Mouse (Mus musculus) ES-Bruce4 (cell line): Measurements from ENCODE around the gene Acad9. TPM values are rescaled to one million over a fixed set of nuclear protein-coding genes. Genes with fewer than 3 reads are reported as not detected.

Experiments used
- H3K27ac ChIP-seq: 2 replicates; pipeline ENCODE4 v1.5.1; 2012; ENCODE audit warnings: low read length, inconsistent platforms; ENCODE audit not compliant: insufficient read depth
- H3K27me3 ChIP-seq: 2 replicates; pipeline ENCODE4 v1.6.1; 2012; ENCODE audit warnings: mild to moderate bottlenecking, low read length, inconsistent platforms; ENCODE audit not compliant: control insufficient read depth, poor library complexity, insufficient read depth, severe bottlenecking
- H3K36me3 ChIP-seq: 2 replicates; pipeline ENCODE4 v1.6.1; 2012; ENCODE audit warnings: inconsistent platforms, mild to moderate bottlenecking, low read length, moderate library complexity; ENCODE audit not compliant: control insufficient read depth, poor library complexity, insufficient read depth, severe bottlenecking
- H3K4me1 ChIP-seq: one replicate; pipeline ENCODE4 v1.8.1; 2011; ENCODE audit warnings: low read length; ENCODE audit not compliant: control insufficient read depth, insufficient read depth
- H3K4me3 ChIP-seq: 2 replicates; pipeline ENCODE4 v1.5.1; 2011; ENCODE audit warnings: low read depth, mild to moderate bottlenecking, low read length
- H3K9ac ChIP-seq: 2 replicates; pipeline ENCODE4 v1.6.1; 2012; ENCODE audit warnings: low read depth, mild to moderate bottlenecking, inconsistent platforms; ENCODE audit not compliant: poor library complexity, severe bottlenecking
- H3K9me3 ChIP-seq: replicated peaks from 2 replicates; pipeline ENCODE4 v1.6.1; 2012; ENCODE audit warnings: mild to moderate bottlenecking, low read length, inconsistent platforms; ENCODE audit not compliant: control insufficient read depth, poor library complexity, insufficient read depth, severe bottlenecking
- CTCF ChIP-seq: IDR thresholded peaks from one replicate; pipeline ENCODE4 v1.8.1; 2011; ENCODE audit warnings: low read depth, low read length
- EP300 ChIP-seq: IDR thresholded peaks from 2 replicates; pipeline ENCODE4 v1.6.1; 2011; ENCODE audit warnings: low read depth, low read length; ENCODE audit not compliant: insufficient read depth
- POLR2A ChIP-seq: IDR thresholded peaks from one replicate; pipeline ENCODE4 v1.8.1; 2011; ENCODE audit warnings: low read length; ENCODE audit not compliant: insufficient read depth
- polyA plus RNA-seq: library from polyadenylated mRNA; stranded (reverse); fragments of >200 nt; gene quantifications from 2 replicates; pipeline ENCODE4 v1.2.4, GENCODE M21; 2011; ENCODE audit warnings: low read depth; ENCODE audit not compliant: missing spikeins, insufficient read depth, insufficient read length

Gene Acad9
- polyA plus RNA-seq, 1 experiment = 27.1 TPM

- H3K27ac ChIP-seq = no peak overlapping the region
- H3K9me3 ChIP-seq = no peaks in the 10 kb centered on the region
- H3K4me1 ChIP-seq = no peaks in the 10 kb centered on the region
- peaks cover 21% of the 10 kb centered on the region; the same call in 1 of the 2 replicates for H3K36me3 ChIP-seq
- no peaks in the 10 kb centered on the region for H3K27me3 ChIP-seq
- no peak overlapping the region for H3K4me3 ChIP-seq
- H3K9ac ChIP-seq = no peak overlapping the region
- TF ChIP-seq POLR2A (no peak), EP300 (no peak), CTCF (no peak)
Observed at GRCm38 (mm10) chr3:36070436-36070835, 4.7 kb downstream of the Acad9 start.

- TF ChIP-seq CTCF = no peak
- TF ChIP-seq EP300 = no peak
- no peak for TF ChIP-seq POLR2A
- H3K9me3 ChIP-seq = no peaks in the 10 kb centered on the region
Observed at GRCm38 (mm10) chr3:36071047-36071446, 5.3 kb downstream of the Acad9 start.

GRCm38 (mm10) chr3:36074231-36074630 lies 8.5 kb downstream of the Acad9 start:
- Histone ChIP-seq H3K4me1 (no peaks in the 10 kb centered on the region), H3K27me3 (no peaks in the 10 kb centered on the region), H3K27ac (no peak overlapping the region), H3K36me3 (peaks cover 45% of the 10 kb centered on the region), H3K4me3 (no peak overlapping the region), H3K9me3 (no peaks in the 10 kb centered on the region), H3K9ac (no peak overlapping the region)
- no peak for TF ChIP-seq EP300
- no peak for TF ChIP-seq POLR2A
- TF ChIP-seq CTCF = no peak

More at GRCm38 (mm10) chr3:36071047-36071446, 5.3 kb downstream of the Acad9 start:
- Histone ChIP-seq H3K27me3 (no peaks in the 10 kb centered on the region), H3K27ac (no peak overlapping the region), H3K36me3 (peaks cover 25% of the 10 kb centered on the region), H3K9ac (no peak overlapping the region), H3K4me3 (no peak overlapping the region), H3K4me1 (no peaks in the 10 kb centered on the region)

GRCm38 (mm10) chr3:36075466-36075865 lies 9.7 kb downstream of the Acad9 start:
- H3K9me3 ChIP-seq = no peaks in the 10 kb centered on the region
- no peak overlapping the region for H3K9ac ChIP-seq
- H3K36me3 ChIP-seq = peaks cover 43% of the 10 kb centered on the region
- no peaks in the 10 kb centered on the region for H3K4me1 ChIP-seq
- no peak overlapping the region for H3K4me3 ChIP-seq
- no peaks in the 10 kb centered on the region for H3K27me3 ChIP-seq
- H3K27ac ChIP-seq = no peak overlapping the region
- TF ChIP-seq EP300 (no peak), CTCF (no peak), POLR2A (no peak)

- Histone ChIP-seq H3K27ac (no peak overlapping the region), H3K36me3 (peaks cover 45% of the 10 kb centered on the region), H3K4me1 (no peaks in the 10 kb centered on the region), H3K4me3 (no peak overlapping the region), H3K27me3 (no peaks in the 10 kb centered on the region), H3K9me3 (no peaks in the 10 kb centered on the region), H3K9ac (no peak overlapping the region)
- TF ChIP-seq EP300 (no peak), POLR2A (no peak), CTCF (no peak)
Observed at GRCm38 (mm10) chr3:36077386-36077785, 11.6 kb downstream of the Acad9 start.

- TF ChIP-seq POLR2A = no peak
- TF ChIP-seq CTCF = no peak
- no peak for TF ChIP-seq EP300
- Histone ChIP-seq H3K27ac (no peak overlapping the region), H3K4me1 (no peaks in the 10 kb centered on the region), H3K36me3 (peaks cover 37% of the 10 kb centered on the region), H3K27me3 (no peaks in the 10 kb centered on the region), H3K9ac (no peak overlapping the region), H3K4me3 (no peak overlapping the region), H3K9me3 (no peaks in the 10 kb centered on the region)
Observed at GRCm38 (mm10) chr3:36079886-36080285, 14.1 kb downstream of the Acad9 start.

GRCm38 (mm10) chr3:36080741-36081140 lies 15.0 kb downstream of the Acad9 start:
- peaks cover 35% of the 10 kb centered on the region for H3K36me3 ChIP-seq
- TF ChIP-seq EP300 = no peak
- TF ChIP-seq CTCF = no peak
- no peak for TF ChIP-seq POLR2A

More at GRCm38 (mm10) chr3:36080741-36081140, 15.0 kb downstream of the Acad9 start:
- no peak overlapping the region for H3K4me3 ChIP-seq
- no peak overlapping the region for H3K9ac ChIP-seq
- H3K27ac ChIP-seq = no peak overlapping the region
- H3K4me1 ChIP-seq = no peaks in the 10 kb centered on the region
- no peaks in the 10 kb centered on the region for H3K9me3 ChIP-seq
- H3K27me3 ChIP-seq = no peaks in the 10 kb centered on the region
